Mouse (Mus musculus): ENCODE results near the gene Dennd6b. TPM values are rescaled to one million over a fixed set of nuclear protein-coding genes. Genes with fewer than 3 reads are reported as not detected.
A peak's percentile ranks its signal among the peaks of the same experiment; 100 is the strongest.

Gene Dennd6b
- polyA plus RNA-seq, 1 experiment from 2014 or later = 23.1 TPM

DNA sequence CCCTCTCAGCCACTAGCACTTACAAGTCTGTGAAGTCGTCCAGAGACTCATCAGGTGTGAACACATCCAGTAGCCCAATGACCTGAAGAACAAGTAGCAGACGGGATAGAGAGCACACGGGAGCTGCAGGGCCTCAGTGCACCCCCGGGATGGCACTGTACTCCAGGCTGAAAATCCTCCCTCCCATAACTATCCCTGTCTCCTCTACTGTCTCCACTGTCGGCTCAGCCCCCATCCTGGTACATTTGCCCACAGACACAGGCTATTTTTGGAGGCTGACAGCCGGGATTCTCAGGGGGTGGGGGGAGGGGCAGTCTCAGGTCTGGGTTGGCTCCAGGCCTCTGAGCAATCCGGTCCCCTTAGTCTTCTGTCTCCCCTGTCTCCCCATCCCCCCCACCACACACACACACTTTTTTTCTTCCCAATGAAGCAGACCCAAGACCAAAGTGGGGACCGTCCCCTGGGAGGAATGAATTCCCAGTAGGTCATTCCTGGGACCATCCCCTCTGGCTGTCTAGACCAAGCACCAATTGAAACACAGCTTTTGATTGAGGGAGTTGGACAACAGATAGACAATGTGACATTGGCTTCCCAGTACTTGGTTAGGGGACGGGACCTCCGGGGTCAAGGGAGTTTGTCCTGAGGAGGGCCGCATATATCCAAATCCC, 58.8 kb downstream of the Dennd6b start:
- Histone ChIP-seq H3K27me3 (ENCODE audit: insufficient read depth, poor library complexity, severe bottlenecking) (peaks cover 37% of the 10 kb centered on the region), H3K9me3 (no peaks in the 10 kb centered on the region), H3K36me3 (peaks cover 21% of the 10 kb centered on the region), H3K27ac (peak overlapping the region; percentile 69), H3K4me3 (peak overlapping the region; percentile 39), H3K4me1 (peaks cover 46% of the 10 kb centered on the region)
- 51% methylated on average over 11 of the region's 11 CpGs for WGBS
- DNase-seq (ENCODE audit: low spot score) = no peak

DNA sequence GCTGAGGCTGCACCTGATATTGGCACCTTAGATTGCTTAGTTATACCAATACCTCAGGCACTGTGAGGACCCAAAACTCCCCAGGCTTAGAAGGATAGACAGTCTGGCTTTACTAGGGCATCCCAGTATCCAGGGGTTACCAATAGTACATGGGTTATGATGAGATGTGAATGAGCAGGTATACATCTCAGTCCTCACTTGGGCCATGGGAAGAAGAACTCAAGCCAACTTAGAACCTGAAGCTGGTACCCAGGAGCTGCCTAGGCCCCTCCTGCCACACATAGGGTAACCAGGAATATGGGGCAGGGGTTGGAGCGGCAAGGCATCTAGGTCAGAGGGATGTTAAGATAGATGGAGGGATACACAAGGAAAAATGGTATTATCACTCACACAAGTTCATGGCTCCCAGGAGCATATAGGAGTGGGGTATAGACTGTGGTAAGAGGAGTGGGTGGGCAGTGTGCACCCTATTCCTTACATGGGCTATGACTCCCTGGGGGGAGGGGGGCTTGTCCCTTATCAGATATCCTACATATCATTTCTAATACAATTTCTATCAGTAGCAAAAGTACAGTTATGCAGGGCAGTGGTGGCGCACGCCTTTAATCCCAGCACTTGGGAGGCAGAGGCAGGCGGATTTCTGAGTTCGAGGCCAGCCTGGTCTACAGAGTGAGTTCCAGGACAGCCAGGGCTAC, 59.7 kb downstream of the Dennd6b start:
- Histone ChIP-seq H3K36me3 (peaks cover 29% of the 10 kb centered on the region), H3K4me3 (peak overlapping the region; percentile 39; the same call in 1 of the 2 replicates), H3K27me3 (ENCODE audit: insufficient read depth, poor library complexity, severe bottlenecking) (peaks cover 28% of the 10 kb centered on the region), H3K27ac (no peak overlapping the region), H3K4me1 (peaks cover 40% of the 10 kb centered on the region), H3K9me3 (no peaks in the 10 kb centered on the region)
- WGBS = 83% methylated on average over 5 of the region's 5 CpGs
- no peak for DNase-seq (ENCODE audit: low spot score)

Small RNAs within 50 kb of the gene (microRNA-seq; reads per million reads assigned to microRNA genes)
- gene Mir6958 (5.1 reads per million, percentile 15 among the genes with 10 or more reads in this experiment), gene Mir7118 (not detected)

Other genes starting within 250 kb of the Dennd6b start
- gene Ttll8, start 242.1 kb downstream of the Dennd6b start, polyA plus RNA-seq (2016; fragmentation: Nextera tagmentation; extraction: Ambion mirVana) = not detected in 2 replicates
- not detected in 2 replicates for gene Mlc1, start 217.5 kb downstream of the Dennd6b start, polyA plus RNA-seq (2016; fragmentation: Nextera tagmentation; extraction: Ambion mirVana)
- 45.0 and 85.0 TPM in 2 replicates for gene Mov10l1, start 213.6 kb downstream of the Dennd6b start, polyA plus RNA-seq (2016; fragmentation: Nextera tagmentation; extraction: Ambion mirVana)
- gene Panx2, start 136.8 kb downstream of the Dennd6b start, polyA plus RNA-seq (2016; fragmentation: Nextera tagmentation; extraction: Ambion mirVana) = 1.8 and 1.9 TPM in 2 replicates
- 63.0 and 67.6 TPM in 2 replicates for gene Trabd, start 121.4 kb downstream of the Dennd6b start, polyA plus RNA-seq (2016; fragmentation: Nextera tagmentation; extraction: Ambion mirVana)
- gene Selenoo, start 107.4 kb downstream of the Dennd6b start, polyA plus RNA-seq (2016; fragmentation: Nextera tagmentation; extraction: Ambion mirVana) = 9.5 and 11.8 TPM in 2 replicates
- gene Tubgcp6, start 73.4 kb downstream of the Dennd6b start, polyA plus RNA-seq (2016; fragmentation: Nextera tagmentation; extraction: Ambion mirVana) = 15.4 and 17.1 TPM in 2 replicates
- 18.5 and 19.0 TPM in 2 replicates for gene Hdac10, start 67.8 kb downstream of the Dennd6b start, polyA plus RNA-seq (2016; fragmentation: Nextera tagmentation; extraction: Ambion mirVana)
- 25.4 and 26.4 TPM in 2 replicates for gene Mapk12, start 55.8 kb downstream of the Dennd6b start, polyA plus RNA-seq (2016; fragmentation: Nextera tagmentation; extraction: Ambion mirVana)
- gene Mapk11, start 46.9 kb downstream of the Dennd6b start, polyA plus RNA-seq (2016; fragmentation: Nextera tagmentation; extraction: Ambion mirVana) = 4.2 and 4.8 TPM in 2 replicates
- gene Plxnb2, start 15.7 kb downstream of the Dennd6b start, polyA plus RNA-seq (2016; fragmentation: Nextera tagmentation; extraction: Ambion mirVana) = 106 and 117 TPM in 2 replicates
- gene Ppp6r2, start 15.1 kb upstream of the Dennd6b start, polyA plus RNA-seq (2016; fragmentation: Nextera tagmentation; extraction: Ambion mirVana) = 12.4 and 23.5 TPM in 2 replicates
- 53.3 and 57.2 TPM in 2 replicates for gene Sbf1, start 118.8 kb upstream of the Dennd6b start, polyA plus RNA-seq (2016; fragmentation: Nextera tagmentation; extraction: Ambion mirVana)
- gene Adm2, start 126.2 kb upstream of the Dennd6b start, polyA plus RNA-seq (2016; fragmentation: Nextera tagmentation; extraction: Ambion mirVana) = 0.39 and 0.65 TPM in 2 replicates
- not detected in 2 replicates for gene Miox, start 137.9 kb upstream of the Dennd6b start, polyA plus RNA-seq (2016; fragmentation: Nextera tagmentation; extraction: Ambion mirVana)
- 51.5 and 55.2 TPM in 2 replicates for gene Lmf2, start 159.2 kb upstream of the Dennd6b start, polyA plus RNA-seq (2016; fragmentation: Nextera tagmentation; extraction: Ambion mirVana)
- 137 and 150 TPM in 2 replicates for gene Ncaph2, start 159.2 kb upstream of the Dennd6b start, polyA plus RNA-seq (2016; fragmentation: Nextera tagmentation; extraction: Ambion mirVana)
- 8.1 TPM in 2 replicates for gene Sco2, start 177.3 kb upstream of the Dennd6b start, polyA plus RNA-seq (2016; fragmentation: Nextera tagmentation; extraction: Ambion mirVana)
- gene Tymp, start 180.5 kb upstream of the Dennd6b start, polyA plus RNA-seq (2016; fragmentation: Nextera tagmentation; extraction: Ambion mirVana) = 1.3 and 1.4 TPM in 2 replicates
- 0.31 and 0.38 TPM in 2 replicates for gene Odf3b, start 182.8 kb upstream of the Dennd6b start, polyA plus RNA-seq (2016; fragmentation: Nextera tagmentation; extraction: Ambion mirVana)
- 0.06 TPM in 1 of 2 replicates, not detected in the other for gene Klhdc7b, start 188.4 kb upstream of the Dennd6b start, polyA plus RNA-seq (2016; fragmentation: Nextera tagmentation; extraction: Ambion mirVana)
- gene Syce3, start 214.0 kb upstream of the Dennd6b start, polyA plus RNA-seq (2016; fragmentation: Nextera tagmentation; extraction: Ambion mirVana) = not detected in 2 replicates
- gene Cpt1b, start 229.4 kb upstream of the Dennd6b start, polyA plus RNA-seq (2016; fragmentation: Nextera tagmentation; extraction: Ambion mirVana) = 73.9 and 147 TPM in 2 replicates
- gene C730034F03Rik, start 233.1 kb upstream of the Dennd6b start, polyA plus RNA-seq (2016; fragmentation: Nextera tagmentation; extraction: Ambion mirVana) = 2.7 and 3.4 TPM in 2 replicates
- 0.38 and 0.58 TPM in 2 replicates for gene Gm44502, start 233.2 kb upstream of the Dennd6b start, polyA plus RNA-seq (2016; fragmentation: Nextera tagmentation; extraction: Ambion mirVana)
- 64.7 and 64.8 TPM in 2 replicates for gene Chkb, start 233.4 kb upstream of the Dennd6b start, polyA plus RNA-seq (2016; fragmentation: Nextera tagmentation; extraction: Ambion mirVana)